Mouse (Mus musculus): Measurements from ENCODE around the gene Msi1.

- TF ChIP-seq CTCF (IDR thresholded peaks at IDR 0.05; ENCODE audit: borderline replicate concordance, insufficient read depth, low read length): no peak
- TF ChIP-seq POLR2A (IDR thresholded peaks at IDR 0.05; ENCODE audit: low read depth, low read length): no peak
Observed at GRCm38 (mm10) chr5:115500383-115500935, 71.1 kb downstream of the Msi1 start.

Measured in embryonic fibroblast, embryonic 13.5 days (primary cell).